ENCODE assay signal across 8 mouse cellular contexts in the genomic region with DNA sequence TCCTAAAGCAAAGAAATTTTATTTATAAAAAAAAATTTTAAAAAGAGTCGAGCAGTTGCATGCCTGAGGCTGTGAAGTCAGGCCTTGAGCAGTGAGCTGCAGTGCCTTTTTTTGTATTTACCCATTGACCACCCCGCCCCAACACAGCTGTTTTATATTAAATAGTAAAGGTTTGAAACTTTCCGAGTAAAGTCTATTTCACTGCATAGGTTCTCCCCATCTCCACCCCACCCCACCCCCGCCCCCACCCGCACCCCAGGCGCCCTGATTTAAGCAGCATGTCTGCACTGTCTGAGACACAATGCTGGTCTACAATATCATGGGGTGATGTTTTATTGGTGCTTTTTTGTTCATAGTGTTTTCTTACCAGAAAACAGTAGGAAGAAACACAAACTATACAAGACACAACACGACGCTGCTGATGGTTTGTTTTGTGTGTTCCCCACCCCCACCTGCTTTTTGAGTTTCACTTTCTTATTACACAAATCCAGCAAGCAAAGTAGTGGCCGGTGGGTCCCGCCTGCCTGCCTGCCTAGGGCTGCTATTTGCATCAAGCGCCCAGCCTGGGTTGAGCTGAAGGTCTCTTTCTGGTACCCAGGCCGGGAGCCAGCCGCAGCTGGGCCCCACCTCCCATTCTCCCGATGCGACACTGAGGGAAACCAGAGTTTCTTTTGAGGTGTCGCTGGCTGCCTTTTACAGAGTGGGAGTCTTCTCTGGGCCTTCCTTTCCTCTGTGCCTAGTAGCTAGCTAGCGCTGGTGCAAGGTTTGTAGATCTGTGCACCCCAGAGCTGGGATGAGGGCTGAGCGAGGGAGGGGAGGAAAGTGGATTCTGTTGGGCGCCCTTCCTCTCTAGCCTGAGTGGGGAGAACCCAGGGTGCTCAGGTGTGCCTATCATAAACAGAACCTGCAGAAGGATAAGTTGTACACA.
A peak's percentile ranks its signal among the peaks of the same experiment; 100 is the strongest.
DNase-seq lines count a peak whose midpoint lies in the region; ATAC-seq and TF ChIP-seq lines count a peak whose summit lies in the region.

No protein-coding gene starts in this region.

- dilution Hi-C loops in CH12.LX (cut with MboI; ENCODE audit: extremely low pct_ligation_motif_present, extremely low pct_unique_long_range_greater_than_20kb, low sequenced_read_pairs), result no loop called here

- no peaks in the 10 kb centered on the region; the same call in 1 of the 2 replicates for H3K4me1 ChIP-seq in heart, postnatal 0 days (ENCODE audit: control insufficient read depth, insufficient read depth)
- H3K4me1 ChIP-seq in CH12.LX (ENCODE audit: control insufficient read depth in 1 of 2, insufficient read depth in 2 of 2), result peaks cover 6 to 45% of the 10 kb centered on the region in 2 experiments; a peak in 2 of 4 replicates
- no peaks in the 10 kb centered on the region for H3K4me1 ChIP-seq in midbrain, embryonic 13.5 days (replicated peaks)

- no peaks in the 10 kb centered on the region for H3K79me2 ChIP-seq in CH12.LX (replicated peaks; ENCODE audit: control insufficient read depth, extremely low read depth, insufficient read depth, poor library complexity, severe bottlenecking)

- H3K27ac ChIP-seq in heart, postnatal 0 days (ENCODE audit: low read depth), result no peak overlapping the region
- H3K27ac ChIP-seq in CH12.LX (ENCODE audit: insufficient read depth, low read depth), result no peak overlapping the region
- H3K27ac ChIP-seq in midbrain, embryonic 13.5 days, result no peak overlapping the region

- H3K4me3 ChIP-seq in heart, postnatal 0 days (ENCODE audit: low read depth, low read length), result no peak overlapping the region
- peak overlapping the region; percentile 35 to 50 (median 47) for H3K4me3 ChIP-seq in CH12.LX (replicated peaks in 1 of 3; ENCODE audit: low read depth in 2 of 3, low read length in 2 of 3, poor library complexity in 1 of 3)
- no peak overlapping the region for H3K4me3 ChIP-seq in midbrain, embryonic 13.5 days (replicated peaks)

- no peak for TF ChIP-seq POLR2A in CH12.LX (IDR thresholded peaks at IDR 0.05; ENCODE audit: low read depth, low read length)

- peaks cover 31% of the 10 kb centered on the region for H3K36me3 ChIP-seq in heart, postnatal 0 days (replicated peaks; ENCODE audit: control insufficient read depth, insufficient read depth, low read length)
- H3K36me3 ChIP-seq in CH12.LX (replicated peaks in 1 of 2; ENCODE audit: control insufficient read depth in 1 of 2, insufficient read depth in 1 of 2, low read length in 1 of 2), result no peaks in the 10 kb centered on the region
- H3K36me3 ChIP-seq in midbrain, embryonic 13.5 days, result no peaks in the 10 kb centered on the region

- 56% methylated on average over 19 of the region's 19 CpGs for WGBS in heart, postnatal 0 days
- WGBS in midbrain, embryonic 13.5 days, result 32% methylated on average over 19 of the region's 19 CpGs

- no peaks in the 10 kb centered on the region for H3K27me3 ChIP-seq in heart, postnatal 0 days (ENCODE audit: control insufficient read depth, insufficient read depth, low read length)
- no peaks in the 10 kb centered on the region for H3K27me3 ChIP-seq in CH12.LX (replicated peaks)
- no peaks in the 10 kb centered on the region for H3K27me3 ChIP-seq in midbrain, embryonic 13.5 days

- peak overlapping the region; percentile 17; the same call in 1 of the 2 replicates for H3K4me2 ChIP-seq in heart, postnatal 0 days (ENCODE audit: low read depth, low read length)
- H3K4me2 ChIP-seq in CH12.LX (ENCODE audit: insufficient read depth, low read depth, poor library complexity, severe bottlenecking), result peak overlapping the region; percentile 91
- H3K4me2 ChIP-seq in midbrain, embryonic 13.5 days (replicated peaks), result no peak overlapping the region

- H3K9ac ChIP-seq in heart, postnatal 0 days (replicated peaks; ENCODE audit: low read depth, low read length), result no peak overlapping the region
- peak overlapping the region; percentile 66 for H3K9ac ChIP-seq in CH12.LX (ENCODE audit: insufficient read depth, low read depth)
- no peak overlapping the region for H3K9ac ChIP-seq in midbrain, embryonic 13.5 days (replicated peaks)

- TF ChIP-seq CTCF in heart, postnatal 0 days (IDR thresholded peaks at IDR 0.05; ENCODE audit: low read depth), result no peak
- TF ChIP-seq CTCF in CH12.LX (conservative IDR thresholded peaks at IDR 0.05 in 1 of 2, IDR thresholded peaks at IDR 0.05 in 1 of 2; ENCODE audit: low read depth in 2 of 2, low read length in 2 of 2), result no peak

- no peaks in the 10 kb centered on the region for H3K9me3 ChIP-seq in heart, postnatal 0 days (replicated peaks; ENCODE audit: control insufficient read depth, low read length)
- peaks cover 2% of the 10 kb centered on the region for H3K9me3 ChIP-seq in CH12.LX (replicated peaks; ENCODE audit: low read length)
- no peaks in the 10 kb centered on the region for H3K9me3 ChIP-seq in midbrain, embryonic 13.5 days

- no peak for TF ChIP-seq EP300 in heart, postnatal 0 days (IDR thresholded peaks at IDR 0.05; ENCODE audit: low read depth)
- no peak for TF ChIP-seq EP300 in CH12.LX (IDR thresholded peaks at IDR 0.05; ENCODE audit: low read length)

- TF ChIP-seq RAD21 in CH12.LX (IDR thresholded peaks at IDR 0.05; ENCODE audit: low read depth, low read length), result no peak

- no peak for DNase-seq in heart, postnatal 0 days (ENCODE audit: low spot score)
- no peak for DNase-seq in heart, adult 18-20 months
- DNase-seq in CH12.LX (ENCODE audit: extremely low read depth) (peak; percentile 77), adipocyte (ENCODE audit: low spot score) (no peak)
- DNase-seq in left cerebral cortex, adult 18-20 months (ENCODE audit: low spot score in 2 of 2), result no peak

- in situ Hi-C loops in CH12.LX (cut with MboI; ENCODE audit: low pct_ligation_motif_present, low pct_unique_long_range_greater_than_20kb, low sequenced_read_pairs), result no loop called here

- ATAC-seq in heart, postnatal 0 days (ENCODE audit: insufficient read depth, low read depth), result no peak
- ATAC-seq in inflammation-experienced regulatory T-cells, adult 6 months, result peak; percentile 85
- 0 out of 2 replicates have a peak, but pooled peaks have one; percentile 40 for ATAC-seq in monocyte, adult 5-6 weeks (replicated peaks; ENCODE audit: insufficient number of reproducible peaks, low FRiP score, low TSS enrichment, poor library complexity, severe bottlenecking)
- no peak for ATAC-seq in midbrain, embryonic 13.5 days

TF ChIP-seq in CH12.LX, 34 proteins besides CTCF, POLR2A, EP300 and RAD21:
- TF ChIP-seq KAT2A (IDR thresholded peaks at IDR 0.05; ENCODE audit: insufficient replicate concordance, low read length) (no peak), RCOR1 (conservative IDR thresholded peaks at IDR 0.05; ENCODE audit: low read depth, low read length) (no peak), TCF12 (IDR thresholded peaks at IDR 0.05; ENCODE audit: low read depth, low read length) (peak; percentile 37; the same call in 1 of the 2 replicates), GABPA (IDR thresholded peaks at IDR 0.05; ENCODE audit: insufficient replicate concordance, low read depth, low read length) (no peak), IRF4 (IDR thresholded peaks at IDR 0.05; ENCODE audit: low read depth, low read length) (peak; percentile 80), UBTF (IDR thresholded peaks at IDR 0.05; ENCODE audit: low read depth, low read length) (no peak), CHD1 (IDR thresholded peaks at IDR 0.05; ENCODE audit: low read depth, low read length) (no peak), USF1 (IDR thresholded peaks at IDR 0.05; ENCODE audit: low read depth, low read length) (no peak), PAX5 (IDR thresholded peaks at IDR 0.05; ENCODE audit: low read length) (no peak), BHLHE40 (IDR thresholded peaks at IDR 0.05; ENCODE audit: low read depth, low read length) (no peak), NRF1 (IDR thresholded peaks at IDR 0.05; ENCODE audit: low read depth, low read length) (no peak), MEF2A (IDR thresholded peaks at IDR 0.05; ENCODE audit: borderline replicate concordance, low read depth, low read length) (0 out of 2 replicates have a peak, but pooled peaks have one; percentile 13), E2F4 (IDR thresholded peaks at IDR 0.05; ENCODE audit: insufficient replicate concordance, low read depth, low read length) (no peak), NELFE (IDR thresholded peaks at IDR 0.05; ENCODE audit: low read depth, low read length) (no peak; the same call in 1 of the 2 replicates), MYC (IDR thresholded peaks at IDR 0.05; ENCODE audit: low read depth, low read length) (no peak), ETS1 (conservative IDR thresholded peaks at IDR 0.05; ENCODE audit: low read depth, low read length) (peak; percentile 52; the same call in 1 of the 2 replicates), CHD2 (IDR thresholded peaks at IDR 0.05; ENCODE audit: low read length) (peak; percentile 83), ZNF384 (IDR thresholded peaks at IDR 0.05; ENCODE audit: low read depth, low read length) (no peak), MAX (IDR thresholded peaks at IDR 0.05; ENCODE audit: low read length) (0 out of 2 replicates have a peak, but pooled peaks have one; percentile 24), ZC3H11A (IDR thresholded peaks at IDR 0.05; ENCODE audit: low read depth, low read length) (no peak), ZKSCAN1 (IDR thresholded peaks at IDR 0.05; ENCODE audit: borderline replicate concordance, low read depth, low read length) (no peak), MAZ (IDR thresholded peaks at IDR 0.05; ENCODE audit: low read depth, low read length) (no peak), JUN (IDR thresholded peaks at IDR 0.05; ENCODE audit: insufficient read depth, low read depth, low read length) (no peak), TBP (conservative IDR thresholded peaks at IDR 0.05; ENCODE audit: low read depth, low read length) (no peak), JUND (conservative IDR thresholded peaks at IDR 0.05; ENCODE audit: low read depth, low read length) (no peak), SIN3A (IDR thresholded peaks at IDR 0.05; ENCODE audit: low read length) (no peak), POLR2AphosphoS2 (IDR thresholded peaks at IDR 0.05; ENCODE audit: low read depth, low read length) (no peak), SMC3 (IDR thresholded peaks at IDR 0.05; ENCODE audit: low read depth, low read length) (no peak), MXI1 (IDR thresholded peaks at IDR 0.05; ENCODE audit: low read depth, low read length) (no peak), MAFK (IDR thresholded peaks at IDR 0.05; ENCODE audit: insufficient replicate concordance, low read length) (no peak), ELF1 (IDR thresholded peaks at IDR 0.05; ENCODE audit: low read depth, low read length) (no peak), USF2 (conservative IDR thresholded peaks at IDR 0.05; ENCODE audit: low read depth, low read length) (no peak), HCFC1 (IDR thresholded peaks at IDR 0.05; ENCODE audit: low read depth, low read length) (no peak), ZMIZ1 (IDR thresholded peaks at IDR 0.05; ENCODE audit: low read depth, low read length) (no peak)

Comparison
In these comparisons a context has a peak if more than half of its experiments do, and no peak if none do; other contexts are left out.
1. ATAC-seq: peak in inflammation-experienced regulatory T-cells, adult 6 months (single experiment) and monocyte, adult 5-6 weeks (single experiment); none in heart, postnatal 0 days (single experiment) and midbrain, embryonic 13.5 days (single experiment).
2. H3K4me3 ChIP-seq: peak in CH12.LX (3 of 3); none in heart, postnatal 0 days (single experiment) and midbrain, embryonic 13.5 days (single experiment).